Mouse (Mus musculus) B cell, adult 2 months (primary cell): ENCODE measurements around the gene Iqgap2.

Experiments used
- DNase-seq, 2 experiments: peaks; one replicate each; pipeline ENCODE4 v3.0.0; 2022

Gene Iqgap2

GRCm38 (mm10) chr13:95891491-95891925 is at the start of gene Iqgap2:
TSS of gene Iqgap2 (minus strand) at chr13:95891922.
- DNase-seq: peak in 1 of 2 experiments; percentile 58

GRCm38 (mm10) chr13:95940811-95941210 is 49.1 kb upstream of the Iqgap2 start:
- no peak for DNase-seq

- no peak for DNase-seq
Measured at GRCm38 (mm10) chr13:95924201-95924621, 32.5 kb upstream of the Iqgap2 start.

- DNase-seq: no peak
Measured at GRCm38 (mm10) chr13:95922626-95923025, 30.9 kb upstream of the Iqgap2 start.

GRCm38 (mm10) chr13:95918624-95919284 is 27.0 kb upstream of the Iqgap2 start:
- no peak for DNase-seq

GRCm38 (mm10) chr13:95913046-95913406 is 21.3 kb upstream of the Iqgap2 start:
- DNase-seq: no peak

- DNase-seq: no peak
Measured at GRCm38 (mm10) chr13:95912157-95913045, 20.7 kb upstream of the Iqgap2 start.

- no peak for DNase-seq
Measured at GRCm38 (mm10) chr13:95910270-95910669, 18.5 kb upstream of the Iqgap2 start.

- no peak for DNase-seq
Measured at GRCm38 (mm10) chr13:95909244-95909643, 17.5 kb upstream of the Iqgap2 start.

GRCm38 (mm10) chr13:95902696-95903095 is 11.0 kb upstream of the Iqgap2 start:
- no peak for DNase-seq

GRCm38 (mm10) chr13:95899885-95900650 is 8.3 kb upstream of the Iqgap2 start:
- DNase-seq: no peak

- DNase-seq: no peak
Measured at GRCm38 (mm10) chr13:95896501-95896900, 4.8 kb upstream of the Iqgap2 start.

GRCm38 (mm10) chr13:95893166-95893565 is 1.4 kb upstream of the Iqgap2 start:
- DNase-seq: no peak

GRCm38 (mm10) chr13:95892611-95893145 is 956 bp upstream of the Iqgap2 start:
- peak; percentile 15 to 24 for DNase-seq

- DNase-seq: peak; percentile 85 to 87
Measured at GRCm38 (mm10) chr13:95891926-95892610, 346 bp upstream of the Iqgap2 start.

- DNase-seq: peak; percentile 45 to 57
Measured at GRCm38 (mm10) chr13:95890851-95891471, 761 bp downstream of the Iqgap2 start.

- no peak for DNase-seq
Measured at GRCm38 (mm10) chr13:95889981-95890545, 1.7 kb downstream of the Iqgap2 start.

- DNase-seq: no peak
Measured at GRCm38 (mm10) chr13:95889366-95889765, 2.4 kb downstream of the Iqgap2 start.

GRCm38 (mm10) chr13:95888621-95889020 is 3.1 kb downstream of the Iqgap2 start:
- DNase-seq: no peak

GRCm38 (mm10) chr13:95888170-95888569 is 3.6 kb downstream of the Iqgap2 start:
- no peak for DNase-seq

- DNase-seq: no peak
Measured at GRCm38 (mm10) chr13:95887375-95887774, 4.3 kb downstream of the Iqgap2 start.
